Mouse (Mus musculus) embryonic facial prominence, embryonic 11.5 days (tissue): ENCODE results near the gene Hoxa10. TPM values are rescaled to one million over a fixed set of nuclear protein-coding genes. Genes with fewer than 3 reads are reported as not detected.

ENCODE experiments used
- ATAC-seq: fragments of 200-750 bp; cut with Nextera tagmentation; replicated peaks from 2 replicates; pipeline ENCODE4 v1.8.0; 2017; ENCODE audit warnings: low read depth; ENCODE audit not compliant: insufficient number of reproducible peaks, low FRiP score, low TSS enrichment
- DNase-seq: peaks from one replicate; pipeline ENCODE4 v3.0.0-alpha.2; 2015; ENCODE audit warnings: low spot score
- H3K27ac ChIP-seq: fragments of 300-500 bp; sonication (generic); replicated peaks from 2 replicates; pipeline ENCODE4 v1.5.1; 2014; ENCODE audit warnings: mild to moderate bottlenecking, low read depth, low read length, control low read depth
- H3K27me3 ChIP-seq: fragments of 300-500 bp; sonication (generic); 2 replicates; pipeline ENCODE4 v1.6.1; 2014; ENCODE audit warnings: mild to moderate bottlenecking, low read length, moderate library complexity, mixed read lengths; ENCODE audit not compliant: control insufficient read depth, insufficient read depth
- H3K36me3 ChIP-seq: fragments of 300-500 bp; sonication (generic); replicated peaks from 2 replicates; pipeline ENCODE4 v1.6.1; 2014; ENCODE audit warnings: low read depth, mild to moderate bottlenecking, low read length, moderate library complexity, mixed read lengths; ENCODE audit not compliant: control insufficient read depth, insufficient read depth
- H3K4me1 ChIP-seq: fragments of 300-500 bp; sonication (generic); 2 replicates; pipeline ENCODE4 v1.6.1; 2014; ENCODE audit warnings: low read length, mixed read lengths; ENCODE audit not compliant: control insufficient read depth, insufficient read depth
- H3K4me2 ChIP-seq: fragments of 300-500 bp; sonication (generic); 2 replicates; pipeline ENCODE4 v1.6.1; 2014; ENCODE audit warnings: low read depth, mild to moderate bottlenecking, control low read depth, low read length, moderate library complexity
- H3K4me3 ChIP-seq: fragments of 300-500 bp; sonication (generic); 2 replicates; pipeline ENCODE4 v1.5.1; 2014; ENCODE audit warnings: low read depth, low read length, control low read depth
- H3K9ac ChIP-seq: fragments of 300-500 bp; sonication (generic); replicated peaks from 2 replicates; pipeline ENCODE4 v1.6.1; 2014; ENCODE audit warnings: mild to moderate bottlenecking, control low read depth, low read length
- H3K9me3 ChIP-seq: fragments of 300-500 bp; sonication (generic); replicated peaks from 2 replicates; pipeline ENCODE4 v1.6.1; 2016; ENCODE audit warnings: mild to moderate bottlenecking, low read length, inconsistent platforms, mixed read lengths; ENCODE audit not compliant: control insufficient read depth
- WGBS: fragments of 180-500 bp; shearing (Covaris S2); extraction: QIAGEN DNeasy Blood & Tissue Kit; methylation state at CpG from one replicate; pipeline ENCODE4 v1.1.7; 2014; 5-methylcytosine and 5-hydroxymethylcytosine counted together
- polyA plus RNA-seq: library from polyadenylated mRNA; unstranded; fragments of >200 nt; fragmentation: Nextera tagmentation; extraction: Ambion mirVana; gene quantifications from 2 replicates; pipeline ENCODE4 v1.2.1, GENCODE M21; 2014

The Hoxa10 gene
- polyA plus RNA-seq, 1 experiment from 2014 or later, result not detected

DNA sequence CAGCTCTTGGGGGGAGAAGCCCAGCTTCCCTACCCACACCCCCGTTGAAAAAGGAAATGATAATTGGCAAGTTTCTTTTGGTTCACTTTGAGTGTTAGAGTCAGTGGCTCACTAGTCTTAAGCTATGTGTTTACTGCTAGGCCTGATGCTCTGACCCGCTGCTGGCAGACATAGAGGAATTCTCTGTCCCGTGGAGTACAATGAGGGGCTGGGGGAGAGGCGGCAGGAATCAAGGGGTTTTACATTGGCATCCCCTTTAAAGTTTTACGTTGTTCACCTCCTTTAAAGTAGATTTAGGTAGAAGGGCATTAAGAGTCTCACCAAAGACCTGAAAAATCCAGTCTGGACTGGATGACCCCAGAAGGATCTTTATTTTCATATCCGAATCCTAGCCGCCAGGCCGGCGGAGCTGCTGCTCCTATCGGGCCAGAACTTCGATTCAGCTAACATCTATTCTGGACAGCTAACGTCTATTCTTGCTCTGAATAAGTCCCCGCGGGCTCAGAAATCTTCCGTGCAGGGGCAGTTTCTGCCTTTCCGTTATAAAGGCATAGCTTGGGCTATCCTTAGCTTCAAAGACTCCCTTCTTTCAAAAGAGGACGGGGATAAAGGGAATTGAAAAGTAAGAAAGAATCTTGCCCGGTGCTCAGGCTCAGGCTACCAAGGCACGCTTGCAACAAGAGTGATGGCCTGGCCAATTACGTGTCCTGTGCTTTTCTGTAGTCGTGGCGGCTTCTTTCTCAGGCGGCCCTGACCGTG is 11.5 kb upstream of the Hoxa10 start:
- Histone ChIP-seq H3K4me2 (no peak overlapping the region), H3K27me3 (peaks cover 82% of the 10 kb centered on the region), H3K27ac (no peak overlapping the region), H3K9me3 (no peaks in the 10 kb centered on the region), H3K4me1 (no peaks in the 10 kb centered on the region; the same call in 1 of the 2 replicates), H3K36me3 (no peaks in the 10 kb centered on the region), H3K4me3 (no peak overlapping the region), H3K9ac (no peak overlapping the region)
- WGBS, result under 1% methylated on average over 24 of the region's 24 CpGs
- DNase-seq (no peak), ATAC-seq (no peak)

DNA sequence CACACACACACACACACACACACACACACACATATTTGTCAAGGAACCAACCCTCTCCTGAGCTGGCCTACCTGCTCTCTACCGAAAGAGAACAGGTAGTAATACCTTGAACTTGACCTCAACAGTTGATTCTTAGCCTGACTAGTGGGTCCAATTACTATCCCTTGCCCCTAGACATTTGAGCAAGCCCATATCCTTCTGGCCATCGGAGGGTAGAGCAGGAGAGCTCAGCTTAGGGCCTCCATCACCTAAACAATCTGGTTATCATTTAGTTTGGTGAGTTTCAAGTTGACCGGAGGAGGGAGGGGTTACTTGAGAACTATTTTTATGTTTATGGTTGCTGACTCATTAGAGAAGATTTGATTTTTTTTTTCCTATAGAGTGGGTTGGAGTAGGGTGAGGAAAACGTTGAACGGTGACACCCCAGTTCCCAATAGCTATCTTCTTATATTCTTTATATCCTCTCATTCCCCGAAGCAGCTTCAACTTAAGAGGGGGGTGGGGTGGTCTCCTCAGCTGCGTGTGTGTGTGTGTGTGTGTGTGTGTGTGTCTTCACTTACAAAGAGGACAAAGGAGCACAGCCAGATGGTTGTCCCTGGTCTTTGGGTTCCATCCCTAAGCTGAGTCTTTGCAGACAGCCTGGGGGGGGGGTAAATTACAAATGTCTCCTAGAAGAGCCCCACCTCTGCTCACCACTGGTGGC is 10.7 kb upstream of the Hoxa10 start:
- H3K27ac ChIP-seq, result no peak overlapping the region
- DNase-seq (no peak), ATAC-seq (no peak)
- no peak overlapping the region for H3K9ac ChIP-seq
- H3K4me2 ChIP-seq, result no peak overlapping the region
- no peaks in the 10 kb centered on the region for H3K36me3 ChIP-seq
- no peaks in the 10 kb centered on the region; the same call in 1 of the 2 replicates for H3K4me1 ChIP-seq
- no peak overlapping the region for H3K4me3 ChIP-seq
- WGBS, result 8% methylated on average over 7 of the region's 7 CpGs
- no peaks in the 10 kb centered on the region for H3K9me3 ChIP-seq
- peaks cover 84% of the 10 kb centered on the region for H3K27me3 ChIP-seq

DNA sequence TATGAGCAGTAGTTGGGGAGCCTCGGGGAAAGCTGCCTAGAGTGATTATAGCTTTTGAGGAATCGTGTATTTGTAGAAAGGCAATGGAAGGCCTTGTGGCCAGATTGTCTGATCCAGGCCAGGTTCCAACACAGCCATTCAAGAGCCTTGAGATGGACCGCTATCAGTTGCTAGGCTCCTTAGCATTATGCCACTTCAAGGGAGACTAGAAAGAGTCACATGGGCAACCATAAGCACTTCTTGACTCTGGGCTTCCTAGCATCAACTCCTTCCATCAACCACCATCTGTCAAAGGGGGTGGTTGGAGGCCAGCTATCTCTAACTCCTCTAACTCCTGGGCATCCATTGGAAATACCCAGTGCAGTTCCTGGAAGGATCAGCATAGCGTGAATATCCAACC is 9.2 kb upstream of the Hoxa10 start:
- Histone ChIP-seq H3K4me3 (no peak overlapping the region), H3K4me1 (no peaks in the 10 kb centered on the region; the same call in 1 of the 2 replicates), H3K27ac (no peak overlapping the region), H3K9ac (no peak overlapping the region), H3K4me2 (no peak overlapping the region), H3K9me3 (no peaks in the 10 kb centered on the region), H3K27me3 (peaks cover 89% of the 10 kb centered on the region), H3K36me3 (no peaks in the 10 kb centered on the region)
- 0% methylated on average over 4 of the region's 4 CpGs for WGBS
- DNase-seq, result no peak
- ATAC-seq, result no peak

DNA sequence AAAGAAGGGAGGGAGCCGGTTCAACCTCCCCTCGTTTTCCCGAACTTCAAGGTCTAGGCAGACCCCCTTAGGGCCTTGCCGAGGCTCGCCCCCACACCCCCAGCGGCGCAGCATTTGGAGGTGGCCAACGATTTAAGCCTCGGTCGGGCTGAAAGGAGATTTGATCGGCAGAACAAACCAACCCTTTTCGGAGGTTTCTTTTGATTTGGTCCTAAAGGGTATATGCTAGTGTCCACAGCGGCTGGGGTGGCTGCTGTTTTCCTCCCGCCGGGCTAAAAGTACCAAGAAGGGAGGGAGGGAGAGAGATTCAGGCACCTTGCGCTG is 8.7 kb upstream of the Hoxa10 start:
- no peak for DNase-seq
- Histone ChIP-seq H3K4me3 (no peak overlapping the region), H3K4me2 (no peak overlapping the region), H3K9me3 (no peaks in the 10 kb centered on the region), H3K27me3 (peaks cover 93% of the 10 kb centered on the region), H3K27ac (no peak overlapping the region), H3K4me1 (no peaks in the 10 kb centered on the region; the same call in 1 of the 2 replicates), H3K9ac (no peak overlapping the region), H3K36me3 (no peaks in the 10 kb centered on the region)
- no peak for ATAC-seq
- WGBS, result 2% methylated on average over 16 of the region's 16 CpGs

DNA sequence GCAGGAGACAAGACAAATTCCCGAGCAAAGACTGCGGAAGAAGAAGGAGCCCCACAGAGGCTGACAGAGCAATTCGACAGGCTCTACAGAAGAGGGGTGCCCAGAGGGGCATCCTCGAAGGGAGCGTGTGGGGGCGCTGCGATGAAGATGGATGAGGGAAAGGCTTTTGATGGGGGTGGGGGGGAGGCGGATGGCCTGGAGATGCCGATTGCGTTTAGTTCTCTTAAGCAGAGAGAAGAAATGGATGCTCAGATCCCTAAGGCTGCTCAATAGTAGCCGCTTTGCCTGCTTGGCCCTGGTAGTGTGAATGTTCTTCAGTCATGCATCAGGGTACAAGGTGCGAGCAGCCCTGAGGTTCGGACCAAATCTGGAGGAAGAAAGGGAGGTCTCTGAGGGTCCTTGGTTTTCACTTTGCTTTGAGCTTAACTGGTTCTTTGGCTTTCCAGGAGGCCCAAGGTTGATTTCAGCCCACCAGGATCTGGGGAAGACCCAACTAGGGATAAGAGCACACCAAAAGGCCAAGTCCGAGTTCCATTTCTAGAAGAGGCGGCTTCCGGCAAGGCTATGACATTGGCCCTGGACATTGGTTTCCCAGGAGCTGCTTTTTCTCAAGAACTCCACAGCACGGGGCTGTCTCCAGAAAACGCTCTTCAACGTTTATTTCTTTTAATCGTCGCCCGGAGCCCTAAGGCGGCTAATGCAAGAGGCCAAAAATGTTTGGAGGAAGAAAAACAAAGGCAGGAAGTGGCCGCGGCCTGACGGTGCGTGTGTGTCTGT is 8.2 kb upstream of the Hoxa10 start:
- DNase-seq (no peak), ATAC-seq (no peak)
- Histone ChIP-seq H3K27ac (no peak overlapping the region), H3K27me3 (peaks cover 93% of the 10 kb centered on the region), H3K9me3 (no peaks in the 10 kb centered on the region), H3K4me1 (no peaks in the 10 kb centered on the region; the same call in 1 of the 2 replicates), H3K36me3 (no peaks in the 10 kb centered on the region), H3K4me3 (no peak overlapping the region), H3K9ac (no peak overlapping the region), H3K4me2 (no peak overlapping the region)
- WGBS, result under 1% methylated on average over 26 of the region's 27 CpGs

DNA sequence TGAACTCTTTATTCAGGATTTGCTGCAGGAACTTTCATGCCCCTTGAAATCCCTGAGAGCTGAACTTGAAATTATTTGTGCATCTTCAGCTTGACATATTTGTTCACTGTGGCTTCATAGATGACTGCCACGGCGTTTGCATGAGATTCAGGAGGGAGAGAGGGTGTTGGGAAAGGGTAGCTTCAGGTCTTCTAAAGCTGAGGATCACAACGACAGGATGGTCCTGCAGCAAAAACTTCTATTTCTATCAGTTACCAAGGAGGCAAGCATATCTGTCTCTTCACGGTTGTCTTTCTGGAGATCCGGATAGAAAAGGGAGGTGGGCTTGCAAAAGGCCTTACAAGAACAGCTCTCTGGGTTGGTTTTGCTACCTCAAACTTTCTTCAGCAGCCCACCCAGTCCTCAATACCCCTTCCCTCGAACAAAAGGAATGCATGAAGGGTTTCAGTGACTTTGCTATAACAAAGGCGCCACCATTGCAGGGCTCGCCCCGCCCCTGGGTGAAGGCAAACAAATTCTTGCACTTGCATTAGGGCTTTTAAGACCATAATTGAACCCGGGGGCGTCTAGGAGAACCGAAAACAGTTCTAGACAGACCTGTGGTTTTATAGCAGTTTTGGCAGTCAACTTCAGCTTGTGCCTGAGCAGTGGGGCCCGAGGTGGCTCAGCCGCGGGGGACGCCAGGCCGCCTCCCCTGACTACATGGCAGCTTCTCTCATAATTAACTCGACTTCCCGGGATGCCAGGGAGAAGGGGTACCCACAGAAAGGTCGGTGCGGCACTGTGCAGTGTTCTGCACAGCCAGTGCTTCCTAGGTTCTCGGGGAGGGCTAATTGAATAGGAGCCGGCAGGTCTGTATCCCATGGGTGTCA is 7.3 kb upstream of the Hoxa10 start:
- H3K4me2 ChIP-seq, result no peak overlapping the region
- H3K9me3 ChIP-seq, result no peaks in the 10 kb centered on the region
- ATAC-seq, result no peak
- no peak overlapping the region for H3K9ac ChIP-seq
- H3K4me1 ChIP-seq, result no peaks in the 10 kb centered on the region
- WGBS, result 2% methylated on average over 23 of the region's 23 CpGs
- DNase-seq, result no peak
- peaks cover 94% of the 10 kb centered on the region for H3K27me3 ChIP-seq
- no peaks in the 10 kb centered on the region for H3K36me3 ChIP-seq
- H3K4me3 ChIP-seq, result no peak overlapping the region
- H3K27ac ChIP-seq, result no peak overlapping the region

DNA sequence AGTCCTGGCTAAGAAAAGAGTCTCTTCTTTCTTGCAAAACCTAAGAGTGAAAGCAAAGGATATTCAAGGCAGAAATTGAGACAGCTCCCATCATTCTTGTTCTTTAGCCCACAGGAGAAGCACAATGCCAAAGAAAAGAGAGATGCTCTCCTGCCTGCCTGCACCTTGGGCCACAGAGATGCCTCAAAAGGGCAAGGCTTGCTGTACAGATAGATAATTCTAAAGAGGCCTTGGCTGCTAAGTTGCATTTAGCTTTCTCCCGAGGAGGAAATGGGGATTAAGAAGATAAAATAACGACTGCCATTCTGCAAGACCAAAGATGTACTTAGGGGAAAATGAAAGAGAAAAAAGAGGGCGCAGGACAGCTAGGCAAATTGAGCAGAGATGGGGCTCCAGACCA is 6.3 kb upstream of the Hoxa10 start:
- 5% methylated on average over 3 of the region's 3 CpGs for WGBS

More for the DNA sequence above, 6.3 kb upstream of the Hoxa10 start:
- Histone ChIP-seq H3K27ac (no peak overlapping the region), H3K27me3 (peaks cover 93% of the 10 kb centered on the region), H3K9me3 (no peaks in the 10 kb centered on the region), H3K4me2 (no peak overlapping the region), H3K4me3 (no peak overlapping the region), H3K36me3 (no peaks in the 10 kb centered on the region), H3K4me1 (no peaks in the 10 kb centered on the region), H3K9ac (no peak overlapping the region)
- DNase-seq, result no peak
- no peak for ATAC-seq
